Mouse (Mus musculus) liver, embryonic 14.5 days (tissue): ENCODE results near the gene Hmcn1. TPM values are rescaled to one million over a fixed set of nuclear protein-coding genes. Genes with fewer than 3 reads are reported as not detected.

Source experiments
- ATAC-seq: fragments of 200-750 bp; cut with Nextera tagmentation; 2 replicates; pipeline ENCODE4 v1.8.0; 2017; ENCODE audit warnings: moderate number of reproducible peaks, mild to moderate bottlenecking, moderate library complexity; ENCODE audit not compliant: insufficient read depth
- DNase-seq, 3 experiments: peaks; one replicate each; pipeline ENCODE4 v3.0.0-alpha.2; 2012 to 2013; ENCODE audit warnings: low read depth in 3 of 3, low spot score in 3 of 3
- H3K27ac ChIP-seq: fragments of 300-500 bp; sonication (generic); 2 replicates; pipeline ENCODE4 v1.5.1; 2014; ENCODE audit warnings: moderate library complexity, mild to moderate bottlenecking, control low read depth, inconsistent platforms
- H3K27me3 ChIP-seq: fragments of 300-500 bp; sonication (generic); 2 replicates; pipeline ENCODE4 v1.6.1; 2014; ENCODE audit warnings: mild to moderate bottlenecking, low read length, moderate library complexity; ENCODE audit not compliant: control insufficient read depth, insufficient read depth
- H3K36me3 ChIP-seq: fragments of 300-500 bp; sonication (generic); replicated peaks from 2 replicates; pipeline ENCODE4 v1.6.1; 2014; ENCODE audit warnings: low read depth; ENCODE audit not compliant: control insufficient read depth, insufficient read depth
- H3K4me1 ChIP-seq, 2 experiments: fragments of 200-500 bp in 1 of 2; fragments of 300-500 bp in 1 of 2; sonication (generic) in 1 of 2; replicated peaks; 2 replicates each; pipeline ENCODE4 v1.6.1; 2012 to 2014; ENCODE audit warnings: antibody characterized with exemption in 1 of 2, inconsistent platforms in 1 of 2, low read length in 1 of 2; ENCODE audit not compliant: control insufficient read depth in 2 of 2, insufficient read depth in 2 of 2
- H3K4me2 ChIP-seq: fragments of 300-500 bp; sonication (generic); 2 replicates; pipeline ENCODE4 v1.6.1; 2014; ENCODE audit warnings: low read depth, mild to moderate bottlenecking, control low read depth, moderate library complexity
- H3K4me3 ChIP-seq, 2 experiments: fragments of 200-500 bp in 1 of 2; fragments of 300-500 bp in 1 of 2; sonication (generic) in 1 of 2; 2 replicates each; pipeline ENCODE4 v1.5.1; 2012 to 2014; ENCODE audit warnings: low read depth in 2 of 2, low read length in 2 of 2, mild to moderate bottlenecking in 2 of 2, control low read depth in 1 of 2, inconsistent platforms in 1 of 2, moderate library complexity in 1 of 2; ENCODE audit not compliant: insufficient read depth in 1 of 2
- H3K9ac ChIP-seq: fragments of 300-500 bp; sonication (generic); replicated peaks from 2 replicates; pipeline ENCODE4 v1.6.1; 2014; ENCODE audit warnings: mild to moderate bottlenecking, control low read depth, moderate library complexity
- H3K9me3 ChIP-seq: fragments of 300-500 bp; sonication (generic); 2 replicates; pipeline ENCODE4 v1.6.1; 2016; ENCODE audit warnings: low read length, mixed read lengths; ENCODE audit not compliant: control insufficient read depth
- CTCF ChIP-seq: IDR thresholded peaks from 2 replicates; pipeline ENCODE4 v1.5.1; 2016; ENCODE audit warnings: antibody characterized with exemption, low read depth, control low read depth
- EP300 ChIP-seq: IDR thresholded peaks from 2 replicates; pipeline ENCODE4 v1.6.1; 2016; ENCODE audit warnings: antibody characterized with exemption, low read depth
- WGBS: fragments of 180-500 bp; shearing (Covaris S2); extraction: QIAGEN DNeasy Blood & Tissue Kit; methylation state at CpG from one replicate; pipeline ENCODE4 v1.1.7; 2014; ENCODE audit not compliant: insufficient replicate concordance; 5-methylcytosine and 5-hydroxymethylcytosine counted together
- polyA plus RNA-seq, 2 experiments: library from polyadenylated mRNA; depleted of rRNA in 1 of 2; stranded (reverse) in 1 of 2; unstranded in 1 of 2; fragments of >200 nt; fragmentation: Nextera tagmentation in 1 of 2; extraction: Ambion mirVana in 1 of 2; gene quantifications; 2 replicates each; pipeline versions ENCODE4 v1.2.1 to v1.2.3; 2012 to 2014

Gene Hmcn1
- polyA plus RNA-seq, 2 experiments = 2.3 to 3.3 TPM

DNA sequence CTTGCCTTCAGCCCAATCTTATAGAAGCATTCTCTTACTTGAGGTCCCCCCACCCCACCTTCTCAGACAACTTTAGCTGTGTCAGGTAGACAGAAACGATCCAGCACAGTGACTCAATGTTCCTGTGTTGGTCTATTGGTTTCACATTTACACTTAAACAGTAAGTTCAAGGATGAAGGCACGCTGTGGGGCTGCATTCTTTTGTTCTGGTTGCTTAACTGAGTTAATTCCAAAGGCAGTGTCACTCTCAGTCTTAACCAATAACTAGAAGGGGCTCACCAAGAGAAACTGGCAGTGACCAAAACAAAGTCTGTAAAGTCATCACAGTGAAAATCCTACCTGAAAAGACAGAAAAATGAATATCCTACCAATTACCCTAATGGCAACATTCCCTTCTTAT is 44.3 kb downstream of the Hmcn1 start:
- no peaks in the 10 kb centered on the region for H3K9me3 ChIP-seq
- H3K9ac ChIP-seq = no peak overlapping the region
- DNase-seq (no peak), ATAC-seq (no peak)
- 54% methylated on average over 2 of the region's 2 CpGs for WGBS
- H3K36me3 ChIP-seq = no peaks in the 10 kb centered on the region
- no peaks in the 10 kb centered on the region for H3K4me1 ChIP-seq
- H3K4me2 ChIP-seq = no peak overlapping the region
- no peaks in the 10 kb centered on the region for H3K27me3 ChIP-seq
- no peak overlapping the region for H3K4me3 ChIP-seq
- H3K27ac ChIP-seq = no peak overlapping the region
- TF ChIP-seq EP300 = no peak
- no peak for TF ChIP-seq CTCF

DNA sequence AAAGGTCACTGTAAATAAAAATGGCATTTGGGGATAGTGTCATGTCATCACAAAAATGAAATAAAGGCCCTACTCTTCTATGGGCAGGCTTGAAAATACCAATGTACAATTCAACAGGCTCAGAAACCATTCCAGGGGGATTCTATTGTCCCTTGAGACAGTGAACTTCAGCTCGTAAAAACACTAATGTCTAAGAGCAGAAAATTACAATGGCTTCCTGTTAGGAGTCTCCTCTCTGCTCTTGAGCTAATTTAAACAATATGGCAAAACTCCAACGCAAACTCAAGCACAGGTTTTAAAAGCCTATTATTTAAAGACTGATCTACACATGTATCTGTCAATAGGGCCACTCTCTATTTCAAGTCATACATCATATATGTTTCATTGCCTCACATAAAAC is 49.6 kb downstream of the Hmcn1 start:
- no peak for TF ChIP-seq EP300
- TF ChIP-seq CTCF = no peak
- WGBS = 30% methylated on average over 2 of the region's 2 CpGs

GRCm38 (mm10) chr1:150942143-150942542 is 51.1 kb downstream of the Hmcn1 start:
- no peak for ATAC-seq
- Histone ChIP-seq H3K4me3 (no peak overlapping the region), H3K27me3 (no peaks in the 10 kb centered on the region), H3K27ac (no peak overlapping the region), H3K9ac (no peak overlapping the region), H3K4me2 (no peak overlapping the region), H3K4me1 (no peaks in the 10 kb centered on the region), H3K9me3 (no peaks in the 10 kb centered on the region), H3K36me3 (no peaks in the 10 kb centered on the region)
- WGBS = 66% methylated on average over 2 of the region's 2 CpGs
- no peak for TF ChIP-seq CTCF
- TF ChIP-seq EP300 = no peak
- no peak for DNase-seq

More for the DNA sequence above, 49.6 kb downstream of the Hmcn1 start:
- no peak overlapping the region for H3K4me3 ChIP-seq
- H3K4me2 ChIP-seq = no peak overlapping the region
- no peak overlapping the region for H3K9ac ChIP-seq
- ATAC-seq (no peak), DNase-seq (no peak)
- no peaks in the 10 kb centered on the region for H3K9me3 ChIP-seq
- no peaks in the 10 kb centered on the region for H3K36me3 ChIP-seq
- H3K27me3 ChIP-seq = no peaks in the 10 kb centered on the region
- no peak overlapping the region for H3K27ac ChIP-seq
- no peaks in the 10 kb centered on the region for H3K4me1 ChIP-seq

- Histone ChIP-seq H3K9me3 (no peaks in the 10 kb centered on the region), H3K4me3 (no peak overlapping the region), H3K27ac (no peak overlapping the region), H3K36me3 (no peaks in the 10 kb centered on the region), H3K4me2 (no peak overlapping the region), H3K27me3 (no peaks in the 10 kb centered on the region), H3K4me1 (no peaks in the 10 kb centered on the region), H3K9ac (no peak overlapping the region)
- WGBS = 59% methylated on average over 4 of the region's 4 CpGs
- ATAC-seq = no peak
- DNase-seq = no peak
- no peak for TF ChIP-seq CTCF
- TF ChIP-seq EP300 = no peak
Measured at GRCm38 (mm10) chr1:150936821-150937220, 56.4 kb downstream of the Hmcn1 start.

- Histone ChIP-seq H3K9me3 (no peaks in the 10 kb centered on the region), H3K27me3 (no peaks in the 10 kb centered on the region), H3K36me3 (no peaks in the 10 kb centered on the region), H3K9ac (no peak overlapping the region), H3K4me2 (no peak overlapping the region), H3K4me3 (no peak overlapping the region), H3K4me1 (no peaks in the 10 kb centered on the region), H3K27ac (no peak overlapping the region)
- TF ChIP-seq EP300 (no peak), CTCF (no peak)
- DNase-seq = no peak
- 56% methylated on average over 9 of the region's 9 CpGs for WGBS
- no peak for ATAC-seq
Measured at GRCm38 (mm10) chr1:150933616-150934015, 59.6 kb downstream of the Hmcn1 start.
